Mouse (Mus musculus) liver, adult 2 months (tissue): ENCODE measurements around the gene Spag4.

Source experiments
- CTCF ChIP-seq: fragments of 200-500 bp; IDR thresholded peaks from 2 replicates; pipeline ENCODE4 v1.5.1; 2011; ENCODE audit warnings: low read depth, low read length, control low read depth
- POLR2A ChIP-seq: fragments of 200-500 bp; IDR thresholded peaks from 2 replicates; pipeline ENCODE4 v1.6.1; 2011; ENCODE audit warnings: low read length, control low read depth; ENCODE audit not compliant: insufficient read depth; ENCODE audit errors: extremely low read depth

DNA sequence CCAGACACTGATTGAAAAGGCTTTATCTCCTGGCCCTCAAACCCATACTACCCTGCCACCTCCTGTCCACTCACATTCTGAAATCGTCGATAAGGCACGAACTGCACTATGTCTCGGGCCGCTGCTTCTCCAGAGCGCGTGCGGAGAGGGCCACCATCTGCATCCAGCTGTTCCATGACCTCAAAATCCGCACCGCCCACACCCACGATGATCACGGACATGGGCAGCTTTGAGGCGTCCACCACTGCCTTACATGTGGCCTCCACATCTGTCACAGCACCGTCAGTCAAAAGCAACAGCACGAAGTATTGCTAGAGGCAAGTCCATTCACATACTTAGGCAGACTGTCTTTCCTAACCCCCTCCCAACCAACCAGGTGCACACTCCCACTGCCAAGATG lies 8.8 kb downstream of the Spag4 start:
- no peak for TF ChIP-seq CTCF
- no peak for TF ChIP-seq POLR2A
